Mouse (Mus musculus) cerebellum, adult 11-12 months (tissue): Measurements from ENCODE around the gene Efnb3.
"Not testable (repeated sequence)": the region's sequence is repeated elsewhere in the genome, so short reads cannot be mapped to it uniquely, and the experiment has no call there.

ENCODE experiments used
- DNase-seq: peaks from one replicate; pipeline ENCODE4 v3.0.0; 2022

Efnb3 gene

GRCm38 (mm10) chr11:69549060-69549656 is 10.8 kb downstream of the Efnb3 start, which contains the start of gene Dnah2:
Dnah2 (minus strand) TSS chr11:69549110.
- DNase-seq: no peak

GRCm38 (mm10) chr11:69547071-69547470 is 12.9 kb downstream of the Efnb3 start:
- DNase-seq: no peak

- peak; percentile 70 for DNase-seq
Measured at GRCm38 (mm10) chr11:69546423-69547053, 13.5 kb downstream of the Efnb3 start.

GRCm38 (mm10) chr11:69545957-69546356 is 14.0 kb downstream of the Efnb3 start:
- DNase-seq: no peak

GRCm38 (mm10) chr11:69543598-69543997 is 16.4 kb downstream of the Efnb3 start:
- no peak for DNase-seq

- DNase-seq: not testable (repeated sequence)
Measured at GRCm38 (mm10) chr11:69541741-69542140, 18.3 kb downstream of the Efnb3 start.

- DNase-seq: no peak
Measured at GRCm38 (mm10) chr11:69540700-69541099, 19.3 kb downstream of the Efnb3 start.

GRCm38 (mm10) chr11:69534990-69535389 is 25.0 kb downstream of the Efnb3 start:
- DNase-seq: no peak

GRCm38 (mm10) chr11:69532480-69533150 is 27.4 kb downstream of the Efnb3 start:
- peak; percentile 33 for DNase-seq

GRCm38 (mm10) chr11:69530755-69531154 is 29.2 kb downstream of the Efnb3 start:
- not testable (repeated sequence) for DNase-seq

GRCm38 (mm10) chr11:69530281-69530680 is 29.7 kb downstream of the Efnb3 start:
- DNase-seq: not testable (repeated sequence)

GRCm38 (mm10) chr11:69528031-69528390 is 32.0 kb downstream of the Efnb3 start:
- DNase-seq: no peak

- DNase-seq: no peak
Measured at GRCm38 (mm10) chr11:69527098-69528030, 32.6 kb downstream of the Efnb3 start.

GRCm38 (mm10) chr11:69526631-69527030 is 33.4 kb downstream of the Efnb3 start:
- no peak for DNase-seq

- DNase-seq: no peak
Measured at GRCm38 (mm10) chr11:69525661-69526060, 34.3 kb downstream of the Efnb3 start.

- DNase-seq: no peak
Measured at GRCm38 (mm10) chr11:69523651-69524050, 36.4 kb downstream of the Efnb3 start.

- DNase-seq: no peak
Measured at GRCm38 (mm10) chr11:69521526-69522149, 38.4 kb downstream of the Efnb3 start.

- DNase-seq: no peak
Measured at GRCm38 (mm10) chr11:69519976-69520375, 40.0 kb downstream of the Efnb3 start.

GRCm38 (mm10) chr11:69516661-69517060 is 43.3 kb downstream of the Efnb3 start:
- DNase-seq: no peak

- no peak for DNase-seq
Measured at GRCm38 (mm10) chr11:69516151-69516640, 43.8 kb downstream of the Efnb3 start.

- peak; percentile 26 for DNase-seq
Measured at GRCm38 (mm10) chr11:69513840-69514239, 46.2 kb downstream of the Efnb3 start.

- DNase-seq: no peak
Measured at GRCm38 (mm10) chr11:69510796-69511496, 49.1 kb downstream of the Efnb3 start.
